Mouse (Mus musculus) duodenum, adult 2 months (tissue): ENCODE results near the gene Hist1h2an. TPM values are rescaled to one million over a fixed set of nuclear protein-coding genes. Genes with fewer than 3 reads are reported as not detected.

Experiments used
- polyA plus RNA-seq: library from polyadenylated mRNA; depleted of rRNA; stranded (reverse); fragments of >200 nt; gene quantifications from 2 replicates; pipeline ENCODE4 v1.2.3, GENCODE M21; 2012; ENCODE audit warnings: low replicate concordance; rRNA removed

Gene Hist1h2an
- 8.4 and 153 TPM in 2 replicates for polyA plus RNA-seq

DNA sequence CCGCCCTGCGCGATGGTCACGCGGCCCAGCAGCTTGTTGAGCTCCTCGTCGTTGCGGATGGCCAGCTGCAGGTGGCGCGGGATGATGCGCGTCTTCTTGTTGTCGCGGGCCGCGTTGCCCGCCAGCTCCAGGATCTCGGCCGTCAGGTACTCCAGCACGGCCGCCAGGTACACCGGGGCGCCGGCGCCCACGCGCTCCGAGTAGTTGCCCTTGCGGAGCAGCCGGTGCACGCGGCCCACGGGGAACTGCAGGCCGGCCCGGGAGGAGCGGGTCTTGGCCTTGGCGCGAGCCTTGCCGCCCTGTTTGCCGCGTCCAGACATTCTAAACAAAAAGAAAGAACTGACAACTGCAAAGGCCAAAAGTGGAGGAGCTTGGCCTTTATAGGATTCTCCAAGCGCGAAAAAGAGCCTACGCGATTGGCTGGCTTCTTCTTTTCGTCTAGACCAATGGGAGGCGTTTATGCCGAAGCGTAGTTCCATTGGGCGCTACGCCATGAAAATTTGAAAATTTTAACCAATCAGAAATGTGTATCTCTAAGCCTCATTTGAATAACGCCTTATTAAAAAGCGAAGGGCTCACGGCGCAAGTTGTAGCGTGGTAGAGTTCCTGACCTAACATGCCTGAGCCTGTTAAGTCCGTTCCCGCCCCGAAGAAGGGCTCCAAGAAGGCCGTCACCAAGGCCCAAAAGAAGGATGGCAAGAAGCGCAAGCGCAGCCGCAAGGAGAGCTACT lies at the start of gene Hist1h2an, which contains the start of gene Hist1h2bp:
Gene Hist1h2an (minus strand): TSS at position 320 of the 731 bp plus-strand sequence.
Gene Hist1h2bp (plus strand): TSS at position 563 of the 731 bp plus-strand sequence.

DNA sequence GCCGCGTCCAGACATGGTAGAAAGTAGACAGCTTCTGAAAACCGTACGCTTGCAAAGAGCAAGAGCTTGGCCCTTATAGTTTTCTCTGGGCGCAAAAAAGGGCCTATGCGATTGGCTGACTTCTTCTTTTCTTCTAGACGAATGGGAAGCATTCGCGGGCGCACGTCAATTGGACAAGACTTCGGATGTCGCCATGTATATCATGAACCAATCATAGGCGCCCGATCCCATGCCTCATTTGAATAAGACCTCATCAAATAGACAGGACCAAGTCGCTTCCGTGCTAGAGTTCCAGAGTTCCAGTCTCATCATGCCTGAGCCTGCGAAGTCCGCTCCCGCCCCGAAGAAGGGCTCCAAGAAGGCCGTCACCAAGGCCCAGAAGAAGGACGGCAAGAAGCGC lies 46.4 kb upstream of the Hist1h2an start, which contains the start of the genes Hist1h2ap and Hist1h2br:
Gene Hist1h2ap (minus strand): TSS at position 47 of the 400 bp plus-strand sequence.
Gene Hist1h2br (plus strand): TSS at position 283 of the 400 bp plus-strand sequence.

DNA sequence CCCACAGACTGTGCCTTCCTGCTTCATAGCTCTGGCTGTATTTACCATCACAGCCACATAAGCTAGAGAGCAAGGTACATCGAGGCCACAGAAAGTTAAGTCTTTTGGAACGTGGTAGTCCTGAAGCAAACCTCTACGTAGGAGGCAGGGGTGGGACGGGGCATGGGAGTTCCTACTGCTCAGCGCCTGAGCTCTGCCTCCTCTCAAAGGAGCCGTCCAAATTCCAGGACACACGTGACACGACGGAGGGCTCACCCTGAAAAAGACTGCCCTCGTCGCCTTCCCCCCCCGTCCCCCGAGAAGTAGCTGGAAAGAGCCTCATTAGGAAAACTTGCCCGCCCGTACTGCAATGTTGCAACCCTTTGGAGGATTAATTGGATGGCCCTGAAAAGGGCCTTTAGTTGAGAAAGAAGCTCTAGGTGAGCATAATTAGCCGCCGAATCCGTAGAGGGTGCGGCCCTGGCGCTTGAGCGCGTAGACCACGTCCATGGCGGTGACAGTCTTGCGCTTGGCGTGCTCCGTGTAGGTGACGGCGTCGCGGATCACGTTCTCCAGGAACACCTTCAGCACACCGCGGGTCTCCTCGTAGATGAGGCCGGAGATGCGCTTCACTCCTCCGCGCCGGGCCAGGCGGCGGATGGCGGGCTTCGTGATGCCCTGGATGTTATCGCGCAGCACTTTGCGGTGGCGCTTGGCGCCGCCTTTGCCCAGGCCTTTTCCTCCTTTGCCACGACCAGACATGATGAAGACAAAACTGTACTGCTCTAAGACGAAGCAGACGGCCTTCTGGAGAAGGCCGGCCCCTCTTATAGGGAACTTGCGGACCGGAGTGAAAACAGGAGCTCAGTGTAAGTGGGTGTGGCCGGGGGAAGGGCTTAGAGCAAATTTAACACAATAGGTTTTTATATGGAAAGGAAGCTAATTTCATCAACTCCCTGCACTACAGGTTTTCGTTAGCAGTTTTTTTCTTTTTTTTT lies 44.7 kb upstream of the Hist1h2an start, which contains the start of gene Hist1h4n:
Gene Hist1h4n (minus strand): TSS at position 779 of the 977 bp plus-strand sequence.

DNA sequence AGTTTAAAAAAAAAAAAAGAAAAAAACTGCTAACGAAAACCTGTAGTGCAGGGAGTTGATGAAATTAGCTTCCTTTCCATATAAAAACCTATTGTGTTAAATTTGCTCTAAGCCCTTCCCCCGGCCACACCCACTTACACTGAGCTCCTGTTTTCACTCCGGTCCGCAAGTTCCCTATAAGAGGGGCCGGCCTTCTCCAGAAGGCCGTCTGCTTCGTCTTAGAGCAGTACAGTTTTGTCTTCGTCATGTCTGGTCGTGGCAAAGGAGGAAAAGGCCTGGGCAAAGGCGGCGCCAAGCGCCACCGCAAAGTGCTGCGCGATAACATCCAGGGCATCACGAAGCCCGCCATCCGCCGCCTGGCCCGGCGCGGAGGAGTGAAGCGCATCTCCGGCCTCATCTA lies 24.5 kb upstream of the Hist1h2an start, which contains the start of gene Hist1h4m:
Gene Hist1h4m (plus strand): TSS at position 208 of the 400 bp plus-strand sequence.

DNA sequence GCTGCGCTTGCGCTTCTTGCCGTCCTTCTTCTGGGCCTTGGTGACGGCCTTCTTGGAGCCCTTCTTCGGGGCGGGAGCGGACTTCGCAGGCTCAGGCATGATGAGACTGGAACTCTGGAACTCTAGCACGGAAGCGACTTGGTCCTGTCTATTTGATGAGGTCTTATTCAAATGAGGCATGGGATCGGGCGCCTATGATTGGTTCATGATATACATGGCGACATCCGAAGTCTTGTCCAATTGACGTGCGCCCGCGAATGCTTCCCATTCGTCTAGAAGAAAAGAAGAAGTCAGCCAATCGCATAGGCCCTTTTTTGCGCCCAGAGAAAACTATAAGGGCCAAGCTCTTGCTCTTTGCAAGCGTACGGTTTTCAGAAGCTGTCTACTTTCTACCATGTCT lies 23.1 kb upstream of the Hist1h2an start, which contains the start of the genes Hist1h2bq and Hist1h2ao:
Gene Hist1h2bq (minus strand): TSS at position 125 of the 400 bp plus-strand sequence.
Gene Hist1h2ao (plus strand): TSS at position 393 of the 400 bp plus-strand sequence.

DNA sequence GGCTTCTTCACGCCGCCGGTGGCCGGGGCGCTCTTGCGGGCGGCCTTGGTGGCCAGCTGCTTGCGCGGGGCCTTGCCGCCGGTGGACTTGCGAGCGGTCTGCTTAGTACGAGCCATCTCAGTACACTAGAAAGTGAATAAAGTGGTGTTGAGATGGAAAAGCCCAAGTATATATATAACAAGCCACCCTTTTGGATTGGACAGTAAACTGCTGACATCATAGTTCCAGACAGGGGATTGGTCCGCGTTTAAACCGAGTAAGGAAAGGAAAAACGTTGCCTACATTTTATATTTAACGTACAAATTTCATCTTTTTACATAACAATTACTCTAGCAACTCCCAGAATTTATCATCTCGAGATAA lies 3.8 kb downstream of the Hist1h2an start, which contains the start of gene Hist1h3i:
Gene Hist1h3i (minus strand): TSS at position 116 of the 363 bp plus-strand sequence.

DNA sequence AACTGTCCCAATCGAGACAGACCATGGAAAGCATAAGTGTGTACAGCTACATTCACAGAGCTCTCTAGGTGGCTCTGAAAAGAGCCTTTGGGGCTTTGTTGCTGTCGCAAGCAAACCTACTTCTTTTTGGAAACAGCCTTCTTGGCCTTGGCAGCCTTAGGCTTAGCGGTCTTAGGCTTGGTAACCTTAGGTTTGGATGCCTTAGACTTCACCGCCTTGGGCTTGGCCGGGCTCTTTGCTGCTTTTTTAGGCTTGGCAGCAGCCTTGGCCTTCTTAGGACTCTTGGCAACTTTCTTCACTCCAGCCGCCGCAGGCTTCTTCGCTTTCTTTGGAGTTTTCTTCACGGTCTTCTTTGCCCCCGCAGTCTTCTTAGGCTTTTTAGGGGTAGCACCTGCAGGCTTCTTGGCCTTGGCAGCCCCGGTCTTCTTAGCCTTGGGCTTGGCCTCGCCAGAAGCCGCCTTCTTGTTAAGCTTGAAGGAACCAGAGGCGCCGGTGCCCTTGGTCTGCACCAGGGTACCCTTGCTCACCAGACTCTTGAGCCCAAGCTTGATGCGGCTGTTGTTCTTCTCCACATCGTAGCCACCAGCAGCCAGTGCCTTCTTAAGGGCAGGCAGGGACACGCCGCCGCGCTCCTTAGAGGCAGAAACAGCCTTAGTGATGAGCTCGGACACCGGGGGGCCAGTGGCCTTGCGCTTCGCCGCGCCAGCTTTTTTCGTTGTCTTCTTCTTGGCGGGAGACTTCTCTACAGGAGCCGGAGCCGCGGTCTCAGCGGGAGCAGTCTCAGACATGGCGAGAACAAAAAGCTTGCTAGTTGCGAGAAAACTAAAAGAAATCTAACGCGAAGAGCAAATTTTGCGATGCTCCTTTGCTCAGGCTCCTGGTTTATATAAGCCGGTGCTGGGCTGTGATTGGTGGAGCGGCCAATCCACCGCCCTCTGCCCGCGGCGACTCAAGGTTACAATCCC lies 7.0 kb downstream of the Hist1h2an start, which contains the start of gene Hist1h1b:
Gene Hist1h1b (minus strand): TSS at position 859 of the 965 bp plus-strand sequence.

DNA sequence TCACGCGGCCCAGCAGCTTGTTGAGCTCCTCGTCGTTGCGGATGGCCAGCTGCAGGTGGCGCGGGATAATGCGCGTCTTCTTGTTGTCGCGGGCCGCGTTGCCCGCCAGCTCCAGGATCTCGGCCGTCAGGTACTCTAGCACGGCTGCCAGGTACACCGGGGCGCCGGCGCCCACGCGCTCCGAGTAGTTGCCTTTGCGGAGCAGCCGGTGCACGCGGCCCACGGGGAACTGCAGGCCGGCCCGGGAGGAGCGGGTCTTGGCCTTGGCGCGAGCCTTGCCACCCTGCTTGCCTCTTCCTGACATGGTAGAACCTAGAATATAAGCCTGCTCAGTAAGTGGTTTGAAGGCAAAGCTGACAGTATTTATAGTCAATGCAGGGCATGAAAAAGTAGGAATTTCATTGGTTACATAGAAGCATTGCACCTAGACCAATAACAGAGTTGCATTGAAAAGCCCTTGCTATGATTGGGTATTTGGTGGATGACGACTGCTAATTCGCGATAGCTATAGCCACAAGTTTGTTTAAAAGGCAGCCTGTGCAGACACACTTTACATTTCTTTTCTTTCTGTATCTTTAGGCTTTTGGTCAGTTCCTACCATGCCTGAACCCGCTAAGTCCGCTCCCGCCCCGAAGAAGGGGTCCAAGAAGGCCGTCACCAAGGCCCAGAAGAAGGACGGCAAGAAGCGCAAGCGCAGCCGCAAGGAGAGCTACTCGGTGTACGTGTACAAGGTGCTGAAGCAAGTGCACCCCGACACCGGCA lies 33.3 kb downstream of the Hist1h2an start, which contains the start of the genes Hist1h2ak and Hist1h2bn:
Gene Hist1h2ak (minus strand): TSS at position 304 of the 762 bp plus-strand sequence.
Gene Hist1h2bn (plus strand): TSS at position 600 of the 762 bp plus-strand sequence.

DNA sequence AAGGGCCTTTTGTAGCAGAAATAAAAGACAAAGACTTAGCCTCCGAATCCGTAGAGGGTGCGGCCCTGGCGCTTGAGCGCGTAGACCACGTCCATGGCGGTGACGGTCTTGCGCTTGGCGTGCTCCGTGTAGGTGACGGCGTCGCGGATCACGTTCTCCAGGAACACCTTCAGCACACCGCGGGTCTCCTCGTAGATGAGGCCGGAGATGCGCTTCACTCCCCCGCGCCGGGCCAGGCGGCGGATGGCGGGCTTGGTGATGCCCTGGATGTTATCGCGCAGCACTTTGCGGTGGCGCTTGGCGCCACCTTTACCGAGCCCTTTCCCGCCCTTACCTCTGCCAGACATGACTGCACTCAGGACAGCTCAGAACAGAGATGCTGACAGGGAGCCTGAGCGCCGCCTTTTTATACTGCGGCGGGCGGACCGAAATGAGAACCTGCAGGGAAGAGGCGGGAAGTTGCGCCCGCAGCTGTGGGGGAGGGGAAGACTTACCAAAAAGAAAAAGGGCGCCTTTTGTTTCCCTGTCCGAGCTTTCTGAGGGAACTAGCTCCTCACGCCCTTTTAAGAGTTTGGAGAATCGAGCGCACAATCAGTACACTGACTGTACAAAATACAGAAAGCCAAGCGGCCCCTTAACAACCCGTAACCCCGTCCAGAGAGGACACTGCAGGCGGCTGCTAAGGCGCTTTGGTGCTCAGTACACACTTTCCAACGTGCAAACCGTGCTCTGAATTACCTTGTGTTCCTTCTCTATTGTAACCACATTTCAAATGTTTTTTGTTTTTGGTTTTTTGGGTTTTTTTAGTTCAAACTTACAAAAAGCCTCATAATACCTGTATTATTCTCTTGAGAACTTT lies 36.6 kb downstream of the Hist1h2an start, which contains the start of gene Hist1h4k:
Gene Hist1h4k (minus strand): TSS at position 347 of the 859 bp plus-strand sequence.

Other genes starting within 250 kb of the Hist1h2an start
- not detected in 2 replicates for gene Olfr1366, start 244.4 kb downstream of the Hist1h2an start, polyA plus RNA-seq
- not detected in 2 replicates for gene Olfr1535, start 227.3 kb downstream of the Hist1h2an start, polyA plus RNA-seq
- gene Olfr1364, start 205.5 kb downstream of the Hist1h2an start, polyA plus RNA-seq: not detected in 2 replicates
- gene Olfr1362, start 173.2 kb downstream of the Hist1h2an start, polyA plus RNA-seq: not detected in 2 replicates
- not detected in 2 replicates for gene Olfr11, start 144.7 kb downstream of the Hist1h2an start, polyA plus RNA-seq
- gene Olfr1361, start 123.8 kb downstream of the Hist1h2an start, polyA plus RNA-seq: not detected in 2 replicates
- not detected in 2 replicates for gene Olfr1360, start 109.8 kb downstream of the Hist1h2an start, polyA plus RNA-seq
- not detected in 2 replicates for gene Olfr1359, start 89.1 kb downstream of the Hist1h2an start, polyA plus RNA-seq
- gene Hist1h2bl, start 71.1 kb downstream of the Hist1h2an start, polyA plus RNA-seq: 7.5 and 8.8 TPM in 2 replicates
- 13.1 and 96.4 TPM in 2 replicates for gene Hist1h2ai, start 70.8 kb downstream of the Hist1h2an start, polyA plus RNA-seq
- 70.2 and 104 TPM in 2 replicates for gene Hist1h3h, start 69.6 kb downstream of the Hist1h2an start, polyA plus RNA-seq
- gene Hist1h2bm, start 65.2 kb downstream of the Hist1h2an start, polyA plus RNA-seq: 3.8 and 7.0 TPM in 2 replicates
- 3.1 and 3.3 TPM in 2 replicates for gene Hist1h4j, start 52.2 kb downstream of the Hist1h2an start, polyA plus RNA-seq
- gene Hist1h4k, start 36.7 kb downstream of the Hist1h2an start, polyA plus RNA-seq: 26.4 and 32.3 TPM in 2 replicates
- gene Hist1h2ak, start 33.4 kb downstream of the Hist1h2an start, polyA plus RNA-seq: 28.1 and 60.3 TPM in 2 replicates
- 10.3 and 18.9 TPM in 2 replicates for gene Hist1h2bn, start 33.1 kb downstream of the Hist1h2an start, polyA plus RNA-seq
- 1.6 and 2.1 TPM in 2 replicates for gene Hist1h1b, start 6.6 kb downstream of the Hist1h2an start, polyA plus RNA-seq
- 76.2 and 99.7 TPM in 2 replicates for gene Hist1h3i, start 3.8 kb downstream of the Hist1h2an start, polyA plus RNA-seq
- gene Hist1h2bp, start 243 bp upstream of the Hist1h2an start, polyA plus RNA-seq: 2.6 and 4.6 TPM in 2 replicates
- gene Hist1h2bq, start 23.0 kb upstream of the Hist1h2an start, polyA plus RNA-seq: 23.5 and 27.4 TPM in 2 replicates
- gene Hist1h2ao, start 23.2 kb upstream of the Hist1h2an start, polyA plus RNA-seq: not detected in 2 replicates
- 1.3 and 6.9 TPM in 2 replicates for gene Hist1h4m, start 24.5 kb upstream of the Hist1h2an start, polyA plus RNA-seq
- gene Hist1h4n, start 45.0 kb upstream of the Hist1h2an start, polyA plus RNA-seq: 20.7 and 25.5 TPM in 2 replicates
- 223 and 1,937 TPM in 2 replicates for gene Hist1h2ap, start 46.3 kb upstream of the Hist1h2an start, polyA plus RNA-seq
- 22.5 and 29.8 TPM in 2 replicates for gene Hist1h2br, start 46.5 kb upstream of the Hist1h2an start, polyA plus RNA-seq
- gene Zfp184, start 157.9 kb upstream of the Hist1h2an start, polyA plus RNA-seq: 0.14 and 0.51 TPM in 2 replicates
- gene Pom121l2, start 194.0 kb upstream of the Hist1h2an start, polyA plus RNA-seq: not detected in 2 replicates
- 1.4 and 2.5 TPM in 2 replicates for gene Prss16, start 222.5 kb upstream of the Hist1h2an start, polyA plus RNA-seq
- 34.5 and 86.3 TPM in 2 replicates for gene Hist1h2ah, start 248.3 kb upstream of the Hist1h2an start, polyA plus RNA-seq
- gene Hist1h2bk, start 248.7 kb upstream of the Hist1h2an start, polyA plus RNA-seq: 17.4 and 23.1 TPM in 2 replicates